Mouse (Mus musculus) T-cell, adult 2 months (primary cell): ENCODE results near the gene Klc1.
A peak's percentile ranks its signal among the peaks of the same experiment; 100 is the strongest.

Source experiments
- DNase-seq: peaks from one replicate; pipeline ENCODE4 v3.0.0; 2022; ENCODE audit warnings: low spot score

Gene Klc1

GRCm38 (mm10) chr12:111743981-111744423 lies 14.6 kb upstream of the Klc1 start:
- DNase-seq, result no peak

- DNase-seq, result no peak
These were observed 13.4 kb upstream of the Klc1 start for GRCm38 (mm10) chr12:111745274-111745673.

- peak; percentile 28 for DNase-seq
These were observed 12.6 kb upstream of the Klc1 start for GRCm38 (mm10) chr12:111746091-111746490.

GRCm38 (mm10) chr12:111747421-111747820 lies 11.2 kb upstream of the Klc1 start:
- DNase-seq, result no peak

GRCm38 (mm10) chr12:111750739-111751138 lies 7.9 kb upstream of the Klc1 start:
- DNase-seq, result no peak

GRCm38 (mm10) chr12:111752491-111752890 lies 6.2 kb upstream of the Klc1 start:
- DNase-seq, result no peak

GRCm38 (mm10) chr12:111753347-111753746 lies 5.3 kb upstream of the Klc1 start:
- DNase-seq, result no peak

- DNase-seq, result no peak
These were observed 3.9 kb upstream of the Klc1 start for GRCm38 (mm10) chr12:111754710-111755109.

- no peak for DNase-seq
These were observed 3.4 kb upstream of the Klc1 start for GRCm38 (mm10) chr12:111755231-111755630.

GRCm38 (mm10) chr12:111756082-111756697 lies 2.5 kb upstream of the Klc1 start:
- DNase-seq, result no peak

GRCm38 (mm10) chr12:111756698-111757082 lies 2.0 kb upstream of the Klc1 start:
- DNase-seq, result no peak

- DNase-seq, result no peak
These were observed 906 bp upstream of the Klc1 start for GRCm38 (mm10) chr12:111757561-111758325.

- no peak for DNase-seq
These were observed 770 bp downstream of the Klc1 start for GRCm38 (mm10) chr12:111759176-111760061.

- DNase-seq, result no peak
These were observed 1.8 kb downstream of the Klc1 start for GRCm38 (mm10) chr12:111760306-111760908.

- no peak for DNase-seq
These were observed 4.1 kb downstream of the Klc1 start for GRCm38 (mm10) chr12:111762620-111763280.

- no peak for DNase-seq
These were observed 7.9 kb downstream of the Klc1 start for GRCm38 (mm10) chr12:111766313-111767236.

GRCm38 (mm10) chr12:111768322-111768928 lies 9.8 kb downstream of the Klc1 start:
- DNase-seq, result no peak

- DNase-seq, result peak; percentile 22
These were observed 10.7 kb downstream of the Klc1 start for GRCm38 (mm10) chr12:111769306-111769705.

GRCm38 (mm10) chr12:111769816-111770577 lies 11.3 kb downstream of the Klc1 start:
- no peak for DNase-seq
